Mouse (Mus musculus): ENCODE results near the gene Zfp708. TPM values are rescaled to one million over a fixed set of nuclear protein-coding genes. Genes with fewer than 3 reads are reported as not detected.

The Zfp708 gene
- not detected in 2 replicates for polyA plus RNA-seq (2012; rRNA removed; ENCODE audit: low replicate concordance)

DNA sequence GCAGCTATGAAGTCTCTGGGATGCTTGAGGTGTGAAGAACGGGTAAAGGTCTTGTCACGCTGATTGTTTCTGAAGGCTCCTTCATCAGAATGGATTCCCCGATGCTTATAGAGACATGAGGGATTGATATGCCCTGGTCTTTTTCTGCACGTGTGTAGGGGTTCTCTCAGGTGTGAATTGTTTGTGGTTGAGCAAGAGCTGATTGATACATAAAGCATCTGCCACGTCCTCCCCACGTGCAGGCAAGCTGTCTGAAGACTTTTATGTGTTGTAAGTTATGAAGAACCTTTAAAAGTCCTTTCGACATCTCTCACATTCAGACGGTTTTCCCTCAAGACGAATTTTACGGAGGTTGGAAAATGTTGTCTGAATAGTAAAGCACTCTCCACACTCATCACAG lies at the start of gene Zfp708:
Gene Zfp708, minus strand, starts transcription at position 101 of the 400 bp plus-strand sequence.

GRCm38 (mm10) chr13:67121360-67121759 lies 23.6 kb upstream of the Zfp708 start, which contains the start of gene Zfp759:
TSS of gene Zfp759 (plus strand) at chr13:67121660.

DNA sequence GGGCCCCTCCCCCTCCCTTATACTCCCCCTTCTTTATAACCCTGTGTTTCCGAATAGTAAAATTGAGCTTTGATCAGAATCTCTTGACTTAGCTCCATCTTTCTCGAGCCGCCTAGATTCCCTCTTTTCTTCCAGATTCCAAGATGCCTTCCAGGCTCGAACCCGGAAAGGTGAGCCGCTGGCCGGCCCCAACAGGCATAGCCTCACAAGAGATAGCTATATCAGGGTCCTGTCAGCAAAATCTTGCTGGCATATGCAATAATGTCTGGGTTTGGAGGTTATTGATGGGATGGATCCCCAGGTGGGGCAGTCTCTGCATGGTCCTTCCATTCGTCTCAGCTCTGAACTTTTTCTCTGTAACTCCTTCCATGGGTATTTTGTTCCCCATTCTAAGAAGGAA lies 18.4 kb upstream of the Zfp708 start, which contains the start of gene Rslcan18:
Gene Rslcan18, minus strand, starts transcription at position 101 of the 400 bp plus-strand sequence.

DNA sequence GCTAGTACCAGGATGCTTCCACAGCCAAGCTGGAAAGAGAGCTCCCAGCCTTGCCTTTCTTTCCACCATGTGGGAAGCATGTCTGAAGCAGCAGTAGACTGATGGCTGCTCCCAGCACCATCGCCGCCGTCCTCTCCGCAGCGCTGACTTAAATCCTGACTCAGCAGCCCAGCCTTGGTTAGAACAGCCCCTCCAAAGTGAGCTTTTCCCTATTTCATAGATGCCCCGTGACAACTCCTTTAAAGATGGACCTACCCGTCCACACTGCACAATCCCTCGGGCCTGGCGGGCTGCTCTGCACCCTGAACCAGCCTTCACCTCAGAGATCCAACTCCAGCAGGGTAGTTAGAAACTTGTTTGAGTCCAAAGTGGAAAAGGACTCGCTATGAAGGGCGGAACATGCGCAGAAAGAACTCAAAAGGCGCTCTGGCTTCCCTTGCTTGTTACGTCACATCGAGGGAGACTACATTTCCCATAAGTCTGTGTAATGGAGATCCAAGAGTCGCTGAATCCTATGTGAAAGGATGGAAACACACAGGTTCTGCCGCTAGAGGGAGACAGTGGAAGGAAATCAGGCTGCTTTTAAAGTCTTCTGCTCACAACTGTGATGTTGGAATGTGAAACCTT lies 10.5 kb upstream of the Zfp708 start, which contains the start of gene Gm28557:
Gene Gm28557, minus strand, starts transcription at position 411 of the 627 bp plus-strand sequence.

GRCm38 (mm10) chr13:67060786-67061358 lies 36.9 kb downstream of the Zfp708 start, which contains the start of gene Zfp712:
TSS of gene Zfp712 (minus strand) at chr13:67061170.

Other genes starting within 250 kb of the Zfp708 start
- gene Gm10767, start 193.1 kb downstream of the Zfp708 start, polyA plus RNA-seq (2012; rRNA removed; ENCODE audit: low replicate concordance), result 0.06 and 0.15 TPM in 2 replicates
- gene Zfp712, start 36.8 kb downstream of the Zfp708 start, polyA plus RNA-seq (2012; rRNA removed; ENCODE audit: low replicate concordance), result not detected in 2 replicates
- gene Gm28557, start 10.6 kb upstream of the Zfp708 start, polyA plus RNA-seq (2012; rRNA removed; ENCODE audit: low replicate concordance), result 0.91 and 0.95 TPM in 2 replicates
- gene Rslcan18, start 18.3 kb upstream of the Zfp708 start, polyA plus RNA-seq (2012; rRNA removed; ENCODE audit: low replicate concordance), result not detected in 2 replicates
- gene Zfp759, start 23.7 kb upstream of the Zfp708 start, polyA plus RNA-seq (2012; rRNA removed; ENCODE audit: low replicate concordance), result 0.02 TPM in 1 of 2 replicates, not detected in the other
- gene Rsl1, start 75.2 kb upstream of the Zfp708 start, polyA plus RNA-seq (2012; rRNA removed; ENCODE audit: low replicate concordance), result 0.53 TPM in 1 of 2 replicates, not detected in the other
- 0.06 TPM in 1 of 2 replicates, not detected in the other for gene Zfp455, start 96.5 kb upstream of the Zfp708 start, polyA plus RNA-seq (2012; rRNA removed; ENCODE audit: low replicate concordance)
- 0.05 and 0.07 TPM in 2 replicates for gene Zfp458, start 180.5 kb upstream of the Zfp708 start, polyA plus RNA-seq (2012; rRNA removed; ENCODE audit: low replicate concordance)
- 0.42 and 0.62 TPM in 2 replicates for gene Zfp457, start 208.5 kb upstream of the Zfp708 start, polyA plus RNA-seq (2012; rRNA removed; ENCODE audit: low replicate concordance)
- 0.09 and 0.11 TPM in 2 replicates for gene Zfp595, start 234.6 kb upstream of the Zfp708 start, polyA plus RNA-seq (2012; rRNA removed; ENCODE audit: low replicate concordance)

Data from duodenum, adult 2 months (tissue).